Mouse (Mus musculus) CH12.LX (cell line): Measurements from ENCODE around the gene Fosl1. TPM values are rescaled to one million over a fixed set of nuclear protein-coding genes. Genes with fewer than 3 reads are reported as not detected.

Experiments
- DNase-seq: peaks from one replicate; pipeline ENCODE4 v3.0.0-alpha.2; 2013; ENCODE audit errors: extremely low read depth
- H3K27ac ChIP-seq: 2 replicates; pipeline ENCODE4 v1.5.1; 2012; ENCODE audit warnings: low read depth, mild to moderate bottlenecking, control low read depth, moderate library complexity; ENCODE audit not compliant: insufficient read depth
- H3K27me3 ChIP-seq: replicated peaks from 2 replicates; pipeline ENCODE3; 2012; ENCODE audit warnings: inconsistent platforms
- H3K36me3 ChIP-seq, 2 experiments: replicated peaks in 1 of 2; 2 replicates each; pipeline versions ENCODE3 to v1.6.1; 2012; ENCODE audit warnings: inconsistent platforms in 1 of 2, low read length in 1 of 2, mild to moderate bottlenecking in 1 of 2, mixed read lengths in 1 of 2, moderate library complexity in 1 of 2; ENCODE audit not compliant: control insufficient read depth in 1 of 2, insufficient read depth in 1 of 2
- H3K4me1 ChIP-seq, 2 experiments: 2 replicates each; pipeline ENCODE4 v1.6.1; 2012; ENCODE audit warnings: inconsistent platforms in 1 of 2, moderate library complexity in 1 of 2; ENCODE audit not compliant: insufficient read depth in 2 of 2, control insufficient read depth in 1 of 2
- H3K4me2 ChIP-seq: 2 replicates; pipeline ENCODE4 v1.6.1; 2012; ENCODE audit warnings: low read depth, mild to moderate bottlenecking, control low read depth; ENCODE audit not compliant: poor library complexity, insufficient read depth, severe bottlenecking
- H3K4me3 ChIP-seq, 3 experiments: fragments of 150-350 bp in 1 of 3; sonication (generic) in 1 of 3; replicated peaks in 1 of 3; 2 replicates each; pipeline versions ENCODE3 to v1.5.1; 2011 to 2012; ENCODE audit warnings: low read depth in 2 of 3, low read length in 2 of 3, mild to moderate bottlenecking in 2 of 3, moderate library complexity in 2 of 3, control low read depth in 1 of 3, improper control_type of control experiment in 1 of 3, inconsistent platforms in 1 of 3, mixed read lengths in 1 of 3; ENCODE audit not compliant: poor library complexity in 1 of 3
- H3K79me2 ChIP-seq: replicated peaks from 2 replicates; pipeline ENCODE4 v1.6.1; 2012; ENCODE audit warnings: mild to moderate bottlenecking, moderate library complexity; ENCODE audit not compliant: control insufficient read depth, poor library complexity, insufficient read depth, severe bottlenecking; ENCODE audit errors: extremely low read depth
- H3K9ac ChIP-seq: 2 replicates; pipeline ENCODE4 v1.6.1; 2012; ENCODE audit warnings: low read depth, mild to moderate bottlenecking, control low read depth, moderate library complexity; ENCODE audit not compliant: insufficient read depth
- H3K9me3 ChIP-seq: replicated peaks from 2 replicates; pipeline ENCODE3; 2012; ENCODE audit warnings: low read length, inconsistent platforms, mixed read lengths
- BHLHE40 ChIP-seq: IDR thresholded peaks from 2 replicates; pipeline ENCODE4 v1.6.1; 2011; ENCODE audit warnings: mild to moderate bottlenecking, low read depth, low read length, improper control_type of control experiment
- CHD1 ChIP-seq: IDR thresholded peaks from 2 replicates; pipeline ENCODE4 v1.6.1; 2012; ENCODE audit warnings: low read depth, low read length, improper control_type of control experiment, inconsistent platforms
- CTCF ChIP-seq, 2 experiments: IDR thresholded peaks in 1 of 2; conservative IDR thresholded peaks in 1 of 2; 2 replicates each; pipeline ENCODE4 v1.5.1; 2011 to 2012; ENCODE audit warnings: low read depth in 2 of 2, low read length in 2 of 2, improper control_type of control experiment in 1 of 2, inconsistent platforms in 1 of 2, mild to moderate bottlenecking in 1 of 2, moderate library complexity in 1 of 2
- E2F4 ChIP-seq: IDR thresholded peaks from 2 replicates; pipeline ENCODE4 v1.6.1; 2011; ENCODE audit warnings: low read depth, low read length, improper control_type of control experiment; ENCODE audit not compliant: insufficient replicate concordance
- ELF1 ChIP-seq: IDR thresholded peaks from 2 replicates; pipeline ENCODE4 v1.6.1; 2014; ENCODE audit warnings: low read depth, mild to moderate bottlenecking, inconsistent platforms, low read length, improper control_type of control experiment
- EP300 ChIP-seq: IDR thresholded peaks from 2 replicates; pipeline ENCODE4 v1.6.1; 2011; ENCODE audit warnings: low read length, improper control_type of control experiment
- IRF4 ChIP-seq: IDR thresholded peaks from 2 replicates; pipeline ENCODE4 v1.6.1; 2014; ENCODE audit warnings: low read depth, mild to moderate bottlenecking, inconsistent platforms, low read length, improper control_type of control experiment
- JUN ChIP-seq: IDR thresholded peaks from 2 replicates; pipeline ENCODE4 v1.6.1; 2011; ENCODE audit warnings: low read depth, mild to moderate bottlenecking, low read length, improper control_type of control experiment, moderate library complexity; ENCODE audit not compliant: insufficient read depth
- KAT2A ChIP-seq: IDR thresholded peaks from 2 replicates; pipeline ENCODE4 v1.6.1; 2012; ENCODE audit warnings: low read length, improper control_type of control experiment, inconsistent platforms; ENCODE audit not compliant: insufficient replicate concordance
- MAX ChIP-seq: IDR thresholded peaks from 2 replicates; pipeline ENCODE4 v1.6.1; 2011; ENCODE audit warnings: low read length, improper control_type of control experiment
- MAZ ChIP-seq: IDR thresholded peaks from 2 replicates; pipeline ENCODE4 v1.6.1; 2012; ENCODE audit warnings: low read depth, mild to moderate bottlenecking, inconsistent platforms, low read length, improper control_type of control experiment, moderate library complexity
- MEF2A ChIP-seq: IDR thresholded peaks from 2 replicates; pipeline ENCODE4 v1.6.1; 2014; ENCODE audit warnings: low read depth, mild to moderate bottlenecking, inconsistent platforms, low read length, improper control_type of control experiment, borderline replicate concordance
- MXI1 ChIP-seq: IDR thresholded peaks from 2 replicates; pipeline ENCODE4 v1.6.1; 2011; ENCODE audit warnings: mild to moderate bottlenecking, low read depth, low read length, improper control_type of control experiment
- NELFE ChIP-seq: IDR thresholded peaks from 2 replicates; pipeline ENCODE4 v1.6.1; 2011; ENCODE audit warnings: low read depth, low read length, improper control_type of control experiment
- PAX5 ChIP-seq: IDR thresholded peaks from 2 replicates; pipeline ENCODE4 v1.6.1; 2012; ENCODE audit warnings: low read length, inconsistent platforms, mixed read lengths
- POLR2AphosphoS2 ChIP-seq: IDR thresholded peaks from 2 replicates; pipeline ENCODE4 v1.6.1; 2011; ENCODE audit warnings: low read depth, low read length, improper control_type of control experiment
- SIN3A ChIP-seq: IDR thresholded peaks from 2 replicates; pipeline ENCODE4 v1.6.1; 2012; ENCODE audit warnings: low read length, improper control_type of control experiment, inconsistent platforms
- TBP ChIP-seq: conservative IDR thresholded peaks from 2 replicates; pipeline ENCODE4 v1.6.1; 2011; ENCODE audit warnings: low read depth, low read length, improper control_type of control experiment
- UBTF ChIP-seq: IDR thresholded peaks from 2 replicates; pipeline ENCODE4 v1.6.1; 2012; ENCODE audit warnings: low read depth, mild to moderate bottlenecking, inconsistent platforms, low read length, improper control_type of control experiment, moderate library complexity
- ZKSCAN1 ChIP-seq: IDR thresholded peaks from 2 replicates; pipeline ENCODE4 v1.6.1; 2012; ENCODE audit warnings: low read depth, inconsistent platforms, low read length, improper control_type of control experiment, borderline replicate concordance
- ZNF384 ChIP-seq: IDR thresholded peaks from 2 replicates; pipeline ENCODE4 v1.6.1; 2012; ENCODE audit warnings: low read depth, low read length, improper control_type of control experiment, inconsistent platforms
- dilution Hi-C: fragments of 300-500 bp; cut with MboI; formaldehyde crosslinking; loops from 2 replicates; pipeline ENCODE4 v1.14.3; 2020; ENCODE audit warnings: low sequenced_read_pairs; ENCODE audit not compliant: extremely low pct_unique_long_range_greater_than_20kb, extremely low pct_ligation_motif_present
- in situ Hi-C: fragments of 300-500 bp; cut with MboI; formaldehyde crosslinking; loops from 3 replicates; pipeline ENCODE4 v1.14.3; 2019; ENCODE audit warnings: low sequenced_read_pairs, low pct_ligation_motif_present, low pct_unique_long_range_greater_than_20kb, mixed read lengths
- polyA plus RNA-seq: library from polyadenylated mRNA; unstranded; fragments of >175 nt; gene quantifications from 2 replicates; pipeline ENCODE4 v1.2.1, GENCODE M21; 2012; ENCODE audit warnings: low read depth; ENCODE audit not compliant: insufficient read length
- total RNA-seq, 2 experiments: library from RNA; depleted of rRNA; stranded (reverse); fragments of 300-350 nt in 1 of 2; fragments of >200 nt in 1 of 2; gene quantifications; 2 replicates each; pipeline ENCODE4 v1.2.3; 2012 to 2014

Gene Fosl1
- total and polyA plus RNA-seq, 3 experiments, result not detected

- DNase-seq, result no peak
- H3K4me1 ChIP-seq, result peaks cover 6 to 15% of the 10 kb centered on the region in 2 experiments
- H3K4me3 ChIP-seq, result no peak overlapping the region
- dilution Hi-C loops, result no loop called here
- no peak overlapping the region for H3K9ac ChIP-seq
- H3K27ac ChIP-seq, result no peak overlapping the region
- peaks cover 21 to 59% of the 10 kb centered on the region in 2 experiments for H3K36me3 ChIP-seq
- no peaks in the 10 kb centered on the region for H3K9me3 ChIP-seq
- TF ChIP-seq KAT2A (no peak), MAX (no peak), ZKSCAN1 (no peak), BHLHE40 (no peak), MAZ (no peak), POLR2AphosphoS2 (no peak), CTCF (conservative IDR thresholded peaks at IDR 0.05 in 1 of 2, IDR thresholded peaks at IDR 0.05 in 1 of 2; ENCODE audit: low read depth in 2 of 2, low read length in 2 of 2) (no peak), CHD1 (no peak), UBTF (no peak), MEF2A (no peak), NELFE (no peak), JUN (no peak), MXI1 (no peak)
- in situ Hi-C loops, result no loop called here
- H3K79me2 ChIP-seq, result no peaks in the 10 kb centered on the region
- H3K27me3 ChIP-seq, result no peaks in the 10 kb centered on the region
- no peak overlapping the region for H3K4me2 ChIP-seq
Measured at GRCm38 (mm10) chr19:5418750-5419466, 28.4 kb upstream of the Fosl1 start.

DNA sequence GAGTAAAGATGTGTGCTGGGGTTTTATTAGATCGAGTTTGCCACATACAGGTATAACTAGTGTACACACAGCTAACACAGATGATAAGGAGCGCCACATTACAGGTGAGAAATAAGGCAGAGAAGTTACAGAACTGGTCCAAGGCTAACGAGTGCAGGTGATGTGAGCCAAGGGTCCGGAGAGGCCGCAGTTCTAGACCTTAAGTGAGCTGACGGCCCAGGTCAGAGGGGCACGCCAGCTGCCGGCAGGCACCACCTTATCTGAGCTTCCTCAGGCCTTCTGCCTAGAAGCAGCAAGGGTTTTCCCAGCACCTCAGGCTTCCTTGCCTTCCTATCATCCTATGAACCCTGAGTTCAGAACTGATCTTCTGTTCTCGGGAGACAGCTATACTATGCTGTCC is 27.7 kb upstream of the Fosl1 start:
- no peaks in the 10 kb centered on the region for H3K27me3 ChIP-seq
- peaks cover 6 to 15% of the 10 kb centered on the region in 2 experiments for H3K4me1 ChIP-seq
- no peak overlapping the region for H3K27ac ChIP-seq
- dilution Hi-C loops, result no loop called here
- no peaks in the 10 kb centered on the region for H3K79me2 ChIP-seq
- DNase-seq, result no peak
- H3K9me3 ChIP-seq, result no peaks in the 10 kb centered on the region
- no peak for TF ChIP-seq EP300
- TF ChIP-seq IRF4, result no peak
- TF ChIP-seq ZNF384, result no peak
- no peak for TF ChIP-seq TBP
- no peak for TF ChIP-seq E2F4
- TF ChIP-seq SIN3A, result no peak
- no peak for TF ChIP-seq CHD1
- TF ChIP-seq ELF1, result no peak
- no peak for TF ChIP-seq PAX5
- no peak for TF ChIP-seq KAT2A
- TF ChIP-seq, all 38 proteins: peak for 0
- in situ Hi-C loops, result no loop called here
- Histone ChIP-seq H3K4me2 (no peak overlapping the region), H3K36me3 (peaks cover 21 to 59% of the 10 kb centered on the region in 2 experiments), H3K9ac (no peak overlapping the region), H3K4me3 (no peak overlapping the region)
